In genomic region chr1:92378741-92379509, GRCm38 (mm10) we compare ENCODE assay signal across 8 mouse cellular contexts.
DNase-seq lines count a peak whose midpoint lies in the region; ATAC-seq and TF ChIP-seq lines count a peak whose summit lies in the region.

No protein-coding gene starts in this region.

- no peak overlapping the region for H3K4me3 ChIP-seq in heart, embryonic 11.5 days (ENCODE audit: low read depth, low read length)
- H3K4me3 ChIP-seq in small intestine, adult 2 months (ENCODE audit: low read depth, low read length) = no peak overlapping the region
- H3K4me3 ChIP-seq in midbrain, embryonic 14.5 days (replicated peaks; ENCODE audit: low read depth, low read length) = no peak overlapping the region

- ATAC-seq in heart, embryonic 11.5 days (replicated peaks; ENCODE audit: insufficient number of reproducible peaks, low FRiP score, low TSS enrichment) = peak; percentile 49
- no peak for ATAC-seq in megakaryocyte-erythroid progenitor cell, adult 5-6 weeks (replicated peaks; ENCODE audit: low FRiP score, low TSS enrichment, poor library complexity, severe bottlenecking)
- ATAC-seq in midbrain, embryonic 14.5 days (ENCODE audit: low FRiP score, low TSS enrichment) = no peak

- no peak for TF ChIP-seq CTCF in small intestine, adult 2 months (IDR thresholded peaks at IDR 0.05; ENCODE audit: extremely low read depth, insufficient read length, insufficient replicate concordance, low read depth, low read length)

- WGBS in heart, embryonic 11.5 days (ENCODE audit: insufficient replicate concordance) = 59% methylated on average over 8 of the region's 8 CpGs
- 63% methylated on average over 8 of the region's 8 CpGs for WGBS in small intestine, adult 2 months
- 65% methylated on average over 8 of the region's 8 CpGs for WGBS in midbrain, embryonic 14.5 days

- H3K4me2 ChIP-seq in heart, embryonic 11.5 days = peak overlapping the region; percentile 6; the same call in 1 of the 2 replicates
- H3K4me2 ChIP-seq in midbrain, embryonic 14.5 days (ENCODE audit: low read length) = no peak overlapping the region

- no peaks in the 10 kb centered on the region for H3K9me3 ChIP-seq in heart, embryonic 11.5 days (replicated peaks; ENCODE audit: control insufficient read depth, low read length)
- H3K9me3 ChIP-seq in midbrain, embryonic 14.5 days (ENCODE audit: control insufficient read depth, low read length) = no peaks in the 10 kb centered on the region

- no peaks in the 10 kb centered on the region for H3K27me3 ChIP-seq in heart, embryonic 11.5 days (ENCODE audit: control insufficient read depth, insufficient read depth, low read length)
- no peaks in the 10 kb centered on the region for H3K27me3 ChIP-seq in small intestine, adult 2 months (ENCODE audit: control insufficient read depth, insufficient read depth, low read length)
- no peaks in the 10 kb centered on the region for H3K27me3 ChIP-seq in midbrain, embryonic 14.5 days (ENCODE audit: control insufficient read depth, insufficient read depth, low read length)

- H3K4me1 ChIP-seq in heart, embryonic 11.5 days (ENCODE audit: control insufficient read depth, insufficient read depth, low read length) = peaks cover 19% of the 10 kb centered on the region
- H3K4me1 ChIP-seq in small intestine, adult 2 months (ENCODE audit: control insufficient read depth, insufficient read depth, insufficient read length, low read length) = peaks cover 5% of the 10 kb centered on the region; the same call in 1 of the 2 replicates
- no peaks in the 10 kb centered on the region for H3K4me1 ChIP-seq in midbrain, embryonic 14.5 days (ENCODE audit: control insufficient read depth, insufficient read depth, low read length)

- H3K36me3 ChIP-seq in heart, embryonic 11.5 days (ENCODE audit: control insufficient read depth, insufficient read depth, low read length) = no peaks in the 10 kb centered on the region
- H3K36me3 ChIP-seq in small intestine, adult 2 months (ENCODE audit: control insufficient read depth, insufficient read depth, low read length) = no peaks in the 10 kb centered on the region
- H3K36me3 ChIP-seq in midbrain, embryonic 14.5 days (ENCODE audit: control insufficient read depth, insufficient read depth, low read length) = no peaks in the 10 kb centered on the region

- no peak overlapping the region for H3K9ac ChIP-seq in heart, embryonic 11.5 days (ENCODE audit: low read depth, low read length)
- no peak overlapping the region for H3K9ac ChIP-seq in midbrain, embryonic 14.5 days (replicated peaks; ENCODE audit: low read length)

- peak; percentile 7 for DNase-seq in urinary bladder, postnatal 25 days (ENCODE audit: low spot score)
- no peak for DNase-seq in urinary bladder, adult 2 months (ENCODE audit: low spot score)
- DNase-seq in kidney, postnatal 36 days = peak; percentile 9 to 21
- DNase-seq in retina, postnatal 1 day = no peak
- DNase-seq in midbrain, embryonic 14.5 days = no peak

- H3K27ac ChIP-seq in heart, embryonic 11.5 days (ENCODE audit: low read depth, low read length) = peak overlapping the region; percentile 73
- H3K27ac ChIP-seq in small intestine, adult 2 months (ENCODE audit: insufficient read depth, low read depth, low read length) = peak overlapping the region; percentile 36; the same call in 1 of the 2 replicates
- H3K27ac ChIP-seq in midbrain, embryonic 14.5 days (replicated peaks; ENCODE audit: low read depth, low read length) = no peak overlapping the region

- no peak for TF ChIP-seq POLR2A in small intestine, adult 2 months (IDR thresholded peaks at IDR 0.05; ENCODE audit: low read depth, low read length)

Comparison
In these comparisons a context has a peak if more than half of its experiments do, and no peak if none do; other contexts are left out.
1. DNase-seq: peak in urinary bladder, postnatal 25 days (single experiment) and kidney, postnatal 36 days (2 of 2); none in urinary bladder, adult 2 months (single experiment), retina, postnatal 1 day (single experiment) and midbrain, embryonic 14.5 days (single experiment).